In genomic region chr4:114459591-114459990, GRCm38 (mm10) we compare ENCODE assay signal across 9 mouse cellular contexts. TPM values are rescaled to one million over a fixed set of nuclear protein-coding genes. Genes with fewer than 3 reads are reported as not detected.
A peak's percentile ranks its signal among the peaks of the same experiment; 100 is the strongest.
DNase-seq lines count a peak whose midpoint lies in the region.
"Had no signal": no experiment of that assay in that cellular context is flagged by ENCODE, and none has a peak within 500 bp of the region (broad histone marks: within the 10 kb centered on the region; RNA-seq: fewer than 3 reads in every experiment).

No protein-coding gene starts in this region.

- intact Hi-C loops in heart, postnatal 25 days (cut with DNase I) = loop anchor here (5.0 kb wide), 1 partner anchor 52 kb away; the partner anchor contains the start of gene Trabd2b

- DNase-seq in embryo, embryonic 10.5 days (ENCODE audit: low spot score) = peak; percentile 23
- DNase-seq in embryo, embryonic 10 days (ENCODE audit: low spot score) = no peak
- DNase-seq in right cerebral cortex, adult 18-20 months = peak; percentile 51
- DNase-seq in right cerebral cortex, postnatal 4 days = no peak
- peak; percentile 38 for DNase-seq in heart, postnatal 25 days (ENCODE audit: low spot score)
- no peak for DNase-seq in thymus, adult 18-20 months
- DNase-seq in c-Kit-positive CD71-positive TER-119-positive erythroid progenitor cells, embryonic 14.5 days (ENCODE audit: low spot score) = no peak
- no peak for DNase-seq in frontal cortex, postnatal 14 days (ENCODE audit: low spot score in 2 of 2)
- DNase-seq: kidney, postnatal 10 days had no signal

RNA-seq across cellular contexts. Expression of gene Trabd2b, which starts 53.1 kb away (rescaled TPM):
- total RNA-seq in heart, postnatal 25 days (2021) = 10 to 100 TPM; 53.5 to 62.8 TPM

Comparison
In these comparisons a context has a peak if more than half of its experiments do, and no peak if none do; other contexts are left out.
1. DNase-seq: peak in embryo, embryonic 10.5 days (single experiment), right cerebral cortex, adult 18-20 months (single experiment) and heart, postnatal 25 days (single experiment); none in embryo, embryonic 10 days (single experiment), right cerebral cortex, postnatal 4 days (single experiment), thymus, adult 18-20 months (0 of 2), c-Kit-positive CD71-positive TER-119-positive erythroid progenitor cells, embryonic 14.5 days (single experiment) and frontal cortex, postnatal 14 days (0 of 2).